Mouse (Mus musculus) embryonic facial prominence, embryonic 11.5 days (tissue): Measurements from ENCODE around the gene Gm3250. TPM values are rescaled to one million over a fixed set of nuclear protein-coding genes. Genes with fewer than 3 reads are reported as not detected.
A peak's percentile ranks its signal among the peaks of the same experiment; 100 is the strongest.
"Not testable (repeated sequence)": the region's sequence is repeated elsewhere in the genome, so short reads cannot be mapped to it uniquely, and the experiment has no call there.

Experiments
- ATAC-seq: fragments of 200-750 bp; cut with Nextera tagmentation; replicated peaks from 2 replicates; pipeline ENCODE4 v1.8.0; 2017; ENCODE audit warnings: low read depth; ENCODE audit not compliant: insufficient number of reproducible peaks, low FRiP score, low TSS enrichment
- DNase-seq: peaks from one replicate; pipeline ENCODE4 v3.0.0-alpha.2; 2015; ENCODE audit warnings: low spot score
- H3K27ac ChIP-seq: fragments of 300-500 bp; sonication (generic); replicated peaks from 2 replicates; pipeline ENCODE4 v1.5.1; 2014; ENCODE audit warnings: mild to moderate bottlenecking, low read depth, low read length, control low read depth
- H3K27me3 ChIP-seq: fragments of 300-500 bp; sonication (generic); 2 replicates; pipeline ENCODE4 v1.6.1; 2014; ENCODE audit warnings: mild to moderate bottlenecking, low read length, moderate library complexity, mixed read lengths; ENCODE audit not compliant: control insufficient read depth, insufficient read depth
- H3K36me3 ChIP-seq: fragments of 300-500 bp; sonication (generic); replicated peaks from 2 replicates; pipeline ENCODE4 v1.6.1; 2014; ENCODE audit warnings: low read depth, mild to moderate bottlenecking, low read length, moderate library complexity, mixed read lengths; ENCODE audit not compliant: control insufficient read depth, insufficient read depth
- H3K4me1 ChIP-seq: fragments of 300-500 bp; sonication (generic); 2 replicates; pipeline ENCODE4 v1.6.1; 2014; ENCODE audit warnings: low read length, mixed read lengths; ENCODE audit not compliant: control insufficient read depth, insufficient read depth
- H3K4me2 ChIP-seq: fragments of 300-500 bp; sonication (generic); 2 replicates; pipeline ENCODE4 v1.6.1; 2014; ENCODE audit warnings: low read depth, mild to moderate bottlenecking, control low read depth, low read length, moderate library complexity
- H3K4me3 ChIP-seq: fragments of 300-500 bp; sonication (generic); 2 replicates; pipeline ENCODE4 v1.5.1; 2014; ENCODE audit warnings: low read depth, low read length, control low read depth
- H3K9ac ChIP-seq: fragments of 300-500 bp; sonication (generic); replicated peaks from 2 replicates; pipeline ENCODE4 v1.6.1; 2014; ENCODE audit warnings: mild to moderate bottlenecking, control low read depth, low read length
- H3K9me3 ChIP-seq: fragments of 300-500 bp; sonication (generic); replicated peaks from 2 replicates; pipeline ENCODE4 v1.6.1; 2016; ENCODE audit warnings: mild to moderate bottlenecking, low read length, inconsistent platforms, mixed read lengths; ENCODE audit not compliant: control insufficient read depth
- WGBS: fragments of 180-500 bp; shearing (Covaris S2); extraction: QIAGEN DNeasy Blood & Tissue Kit; methylation state at CpG from one replicate; pipeline ENCODE4 v1.1.7; 2014; 5-methylcytosine and 5-hydroxymethylcytosine counted together
- polyA plus RNA-seq: library from polyadenylated mRNA; unstranded; fragments of >200 nt; fragmentation: Nextera tagmentation; extraction: Ambion mirVana; gene quantifications from 2 replicates; pipeline ENCODE4 v1.2.1, GENCODE M21; 2014

Gm3250 gene
- polyA plus RNA-seq, result not detected in 2 replicates

DNA sequence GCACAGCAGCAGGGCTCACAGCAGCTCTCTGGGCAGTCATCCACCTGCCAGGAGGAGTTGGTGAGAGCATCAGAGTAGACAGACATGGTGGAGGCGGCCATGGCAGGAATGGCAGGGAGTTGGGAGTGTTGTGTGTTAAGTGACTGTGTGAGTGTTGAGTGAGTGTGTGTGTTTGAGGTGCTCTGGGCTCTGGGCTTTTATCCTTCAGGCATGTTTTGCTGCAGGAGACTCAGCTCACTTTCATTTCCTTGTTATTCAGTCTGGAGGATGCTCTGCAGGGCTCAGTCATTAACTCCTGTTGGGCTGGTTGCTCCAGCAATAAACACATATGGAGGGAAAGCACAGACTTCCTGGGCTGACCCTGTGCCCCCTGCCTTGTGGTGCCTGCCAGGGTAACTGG lies at the start of gene Gm3250:
Gm3250 (minus strand) TSS at position 101 of the 400 bp plus-strand sequence.
- H3K9ac ChIP-seq, H3K4me3 ChIP-seq, H3K27ac ChIP-seq, ATAC-seq, H3K4me2 ChIP-seq, H3K4me1 ChIP-seq, DNase-seq, H3K36me3 ChIP-seq, H3K9me3 ChIP-seq, H3K27me3 ChIP-seq: not testable (repeated sequence)
- WGBS, result no CpG with 5 or more reads among the region's 1 CpGs

- H3K27ac ChIP-seq, result no peak within 1 kb of the TSS
- H3K9me3 ChIP-seq, result no peaks in the 10 kb centered on the region
- WGBS, result 62% methylated on average over 6 of the region's 6 CpGs
- no peaks in the 10 kb centered on the region for H3K27me3 ChIP-seq
- no peak within 1 kb of the TSS for H3K9ac ChIP-seq
- no peaks in the 10 kb centered on the region for H3K36me3 ChIP-seq
- ATAC-seq (no peak), DNase-seq (no peak)
- H3K4me3 ChIP-seq, result no peak within 1 kb of the TSS
- H3K4me1 ChIP-seq, result no peaks in the 10 kb centered on the region
- H3K4me2 ChIP-seq, result no peak within 1 kb of the TSS
These were observed 44.6 kb upstream of the Gm3250 start, which contains the start of gene Krtap10-4 for GRCm38 (mm10) chr10:77826951-77827350. Krtap10-4 (minus strand) TSS chr10:77827095.

GRCm38 (mm10) chr10:77819203-77819602 lies 36.9 kb upstream of the Gm3250 start:
- 34% methylated on average over 4 of the region's 4 CpGs for WGBS

GRCm38 (mm10) chr10:77818523-77818922 lies 36.2 kb upstream of the Gm3250 start:
- WGBS, result 93% methylated on average over 4 of the region's 4 CpGs
- no peaks in the 10 kb centered on the region for H3K4me1 ChIP-seq
- no peak overlapping the region for H3K4me2 ChIP-seq
- ATAC-seq, result 0 out of 2 replicates have a peak, but pooled peaks have one; percentile 16
- H3K4me3 ChIP-seq, result no peak overlapping the region
- H3K27ac ChIP-seq, result no peak overlapping the region
- no peaks in the 10 kb centered on the region for H3K36me3 ChIP-seq
- H3K9ac ChIP-seq, result no peak overlapping the region
- no peaks in the 10 kb centered on the region for H3K27me3 ChIP-seq
- no peak for DNase-seq
- no peaks in the 10 kb centered on the region for H3K9me3 ChIP-seq

More at GRCm38 (mm10) chr10:77819203-77819602, 36.9 kb upstream of the Gm3250 start:
- no peaks in the 10 kb centered on the region for H3K9me3 ChIP-seq
- no peak for ATAC-seq
- H3K36me3 ChIP-seq, result no peaks in the 10 kb centered on the region
- no peak overlapping the region for H3K4me2 ChIP-seq
- H3K4me3 ChIP-seq, result no peak overlapping the region
- H3K27me3 ChIP-seq, result no peaks in the 10 kb centered on the region
- H3K9ac ChIP-seq, result no peak overlapping the region
- DNase-seq, result peak; percentile 4
- no peak overlapping the region for H3K27ac ChIP-seq
- H3K4me1 ChIP-seq, result no peaks in the 10 kb centered on the region

GRCm38 (mm10) chr10:77815514-77815913 lies 33.2 kb upstream of the Gm3250 start:
- DNase-seq (peak; percentile 50), ATAC-seq (0 out of 2 replicates have a peak, but pooled peaks have one; percentile 60)
- H3K9ac ChIP-seq, result no peak overlapping the region
- WGBS, result 32% methylated on average over 5 of the region's 5 CpGs
- no peaks in the 10 kb centered on the region for H3K27me3 ChIP-seq
- no peak overlapping the region for H3K4me3 ChIP-seq
- H3K36me3 ChIP-seq, result no peaks in the 10 kb centered on the region
- H3K27ac ChIP-seq, result no peak overlapping the region
- H3K4me1 ChIP-seq, result no peaks in the 10 kb centered on the region
- H3K4me2 ChIP-seq, result no peak overlapping the region
- no peaks in the 10 kb centered on the region for H3K9me3 ChIP-seq

GRCm38 (mm10) chr10:77814382-77814781 lies 32.0 kb upstream of the Gm3250 start, which contains the start of gene Gm2696:
Gm2696 (plus strand) TSS chr10:77814682.
- H3K27ac ChIP-seq, result no peak within 1 kb of the TSS
- no peak for ATAC-seq
- WGBS, result 54% methylated on average over 4 of the region's 4 CpGs

DNA sequence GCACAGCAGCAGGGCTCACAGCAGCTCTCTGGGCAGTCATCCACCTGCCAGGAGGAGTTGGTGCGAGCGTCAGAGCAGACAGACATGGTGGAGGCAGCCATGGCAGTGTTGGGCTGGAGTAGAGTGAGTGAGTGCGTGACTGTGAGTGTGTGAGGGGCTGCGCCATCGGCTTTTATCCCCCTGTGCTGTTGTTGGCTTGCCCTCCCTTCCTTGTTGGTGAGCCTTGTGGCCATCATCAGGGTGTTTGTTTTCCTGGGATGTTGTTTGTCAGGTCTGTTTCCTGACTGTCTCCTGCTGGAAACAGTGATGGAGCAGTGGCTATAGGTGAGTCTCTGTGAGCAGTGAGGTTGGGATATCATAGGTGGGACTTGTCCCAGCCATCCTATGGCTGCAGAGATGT lies 29.4 kb upstream of the Gm3250 start, which contains the start of gene Gm9507:
Gm9507 (minus strand) TSS at position 101 of the 400 bp plus-strand sequence.
- H3K4me1 ChIP-seq, result no peaks in the 10 kb centered on the region
- H3K4me2 ChIP-seq, result no peak within 1 kb of the TSS
- H3K27ac ChIP-seq, result no peak within 1 kb of the TSS
- no peak for ATAC-seq
- WGBS, result 66% methylated on average over 5 of the region's 5 CpGs
- H3K9ac ChIP-seq, result no peak within 1 kb of the TSS
- no peaks in the 10 kb centered on the region for H3K36me3 ChIP-seq
- no peaks in the 10 kb centered on the region for H3K27me3 ChIP-seq
- no peak within 1 kb of the TSS for H3K4me3 ChIP-seq
- H3K9me3 ChIP-seq, result no peaks in the 10 kb centered on the region
- DNase-seq, result no peak

More at GRCm38 (mm10) chr10:77814382-77814781, 32.0 kb upstream of the Gm3250 start, which contains the start of gene Gm2696:
- Histone ChIP-seq H3K4me1 (no peaks in the 10 kb centered on the region), H3K9ac (no peak within 1 kb of the TSS), H3K4me2 (no peak within 1 kb of the TSS), H3K9me3 (no peaks in the 10 kb centered on the region), H3K4me3 (no peak within 1 kb of the TSS), H3K27me3 (no peaks in the 10 kb centered on the region), H3K36me3 (no peaks in the 10 kb centered on the region)
- no peak for DNase-seq

DNA sequence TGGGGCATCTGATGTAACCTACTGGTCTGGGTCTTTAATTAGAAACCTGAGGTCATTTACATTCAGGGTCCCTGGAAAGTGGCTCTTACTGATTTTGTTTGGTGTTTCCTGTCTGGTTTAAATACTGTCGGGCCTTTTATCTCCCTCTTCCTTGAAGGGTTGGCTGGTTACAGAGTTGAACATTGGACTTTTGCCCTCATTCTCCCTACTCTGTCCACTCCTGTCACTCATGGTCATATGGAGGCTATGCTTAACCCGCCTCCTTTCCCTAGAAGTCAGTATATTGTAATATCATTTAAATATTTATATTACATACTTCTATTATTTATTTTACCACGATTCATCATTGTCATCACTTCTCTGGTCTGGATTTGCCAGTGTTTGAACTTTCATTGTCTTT lies 21.8 kb upstream of the Gm3250 start:
- no peak for DNase-seq
- no peaks in the 10 kb centered on the region for H3K36me3 ChIP-seq
- no peak overlapping the region for H3K27ac ChIP-seq
- H3K4me2 ChIP-seq, result no peak overlapping the region
- H3K4me3 ChIP-seq, result no peak overlapping the region
- 82% methylated on average over 3 of the region's 3 CpGs for WGBS
- no peaks in the 10 kb centered on the region for H3K4me1 ChIP-seq
- H3K9ac ChIP-seq, result no peak overlapping the region
- no peak for ATAC-seq
- H3K27me3 ChIP-seq, result no peaks in the 10 kb centered on the region
- no peaks in the 10 kb centered on the region for H3K9me3 ChIP-seq
